Mouse (Mus musculus): ENCODE measurements around the gene Scgb2b18.
"Not testable (repeated sequence)": the region's sequence is repeated elsewhere in the genome, so short reads cannot be mapped to it uniquely, and the experiment has no call there.

Gene Scgb2b18

DNA sequence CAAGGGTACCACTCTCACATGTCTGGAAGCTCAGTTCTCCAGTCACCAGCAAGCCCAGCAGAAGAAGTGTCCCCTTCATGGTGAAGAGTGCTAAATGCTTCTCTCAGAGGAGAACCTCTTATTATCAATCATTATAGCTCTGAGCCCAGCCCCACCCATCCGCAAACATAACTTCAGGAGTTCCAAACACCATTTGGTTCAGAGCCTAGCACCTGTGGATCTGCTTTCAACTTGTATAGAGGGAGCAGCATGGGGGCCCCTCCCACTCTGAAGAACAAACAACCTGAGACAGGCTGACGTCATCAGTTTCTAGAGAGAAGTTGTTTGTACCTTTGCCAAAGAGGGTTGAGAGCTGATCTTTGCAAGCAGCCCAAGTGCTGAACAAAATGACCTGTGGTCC lies at the start of gene Scgb2b18:
Gene Scgb2b18 (minus strand): TSS at position 101 of the 400 bp plus-strand sequence.
- DNase-seq (ENCODE audit: low spot score) = not testable (repeated sequence)

GRCm38 (mm10) chr7:33185268-33185667 lies 11.6 kb upstream of the Scgb2b18 start, which contains the start of gene Scgb1b18:
Scgb1b18 (plus strand) TSS chr7:33185568.
- DNase-seq (ENCODE audit: low spot score) = not testable (repeated sequence)

All from embryo, embryonic 10 days (tissue).